Mouse (Mus musculus): ENCODE measurements around the gene Grap. TPM values are rescaled to one million over a fixed set of nuclear protein-coding genes. Genes with fewer than 3 reads are reported as not detected.

Gene Grap
- polyA plus RNA-seq, 1 experiment from 2014 or later: 8.5 TPM

- Histone ChIP-seq H3K9me3 (ENCODE audit: control insufficient read depth, low read length) (no peaks in the 10 kb centered on the region), H3K27ac (ENCODE audit: low read depth, low read length) (no peak overlapping the region), H3K4me1 (ENCODE audit: control insufficient read depth, insufficient read depth, low read length) (no peaks in the 10 kb centered on the region), H3K27me3 (ENCODE audit: control insufficient read depth, insufficient read depth, low read length) (no peaks in the 10 kb centered on the region), H3K36me3 (ENCODE audit: control insufficient read depth, insufficient read depth, low read length) (no peaks in the 10 kb centered on the region), H3K9ac (ENCODE audit: low read length) (peak overlapping the region; percentile 10; the same call in 1 of the 2 replicates), H3K4me2 (ENCODE audit: low read depth) (no peak overlapping the region), H3K4me3 (ENCODE audit: low read depth, low read length) (no peak overlapping the region)
- DNase-seq (ENCODE audit: low spot score): peak; percentile 79
- 44% methylated on average over 11 of the region's 11 CpGs for WGBS
- ATAC-seq (ENCODE audit: insufficient read depth, low FRiP score, low TSS enrichment): no peak; the same call in 1 of the 2 replicates
These were observed 61.5 kb downstream of the Grap start for GRCm38 (mm10) chr11:61714346-61715117.

DNA sequence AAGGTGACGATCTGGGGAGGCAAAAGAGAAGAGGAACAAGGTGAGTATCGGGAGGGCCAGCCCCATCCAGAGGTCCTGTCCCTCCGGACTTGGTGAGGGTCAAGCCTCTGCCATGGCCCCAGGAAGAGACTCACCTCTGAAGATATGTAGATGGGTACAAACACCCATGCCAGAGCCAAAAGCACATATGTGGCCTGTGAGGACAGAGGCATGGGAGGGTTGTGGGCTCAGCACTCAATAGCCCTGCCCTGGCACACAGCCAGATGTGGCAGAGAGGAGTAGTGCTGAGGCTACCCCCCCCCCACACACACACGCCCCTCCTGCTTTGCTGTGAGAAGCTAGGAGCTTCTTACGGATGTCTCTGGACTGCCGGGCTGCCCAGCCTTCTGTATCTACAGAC is 62.1 kb downstream of the Grap start:
- Histone ChIP-seq H3K4me1 (ENCODE audit: control insufficient read depth, insufficient read depth, low read length) (no peaks in the 10 kb centered on the region), H3K4me2 (ENCODE audit: low read depth) (no peak overlapping the region), H3K9ac (ENCODE audit: low read length) (no peak overlapping the region), H3K27me3 (ENCODE audit: control insufficient read depth, insufficient read depth, low read length) (no peaks in the 10 kb centered on the region), H3K36me3 (ENCODE audit: control insufficient read depth, insufficient read depth, low read length) (no peaks in the 10 kb centered on the region), H3K4me3 (ENCODE audit: low read depth, low read length) (no peak overlapping the region), H3K27ac (ENCODE audit: low read depth, low read length) (no peak overlapping the region), H3K9me3 (ENCODE audit: control insufficient read depth, low read length) (no peaks in the 10 kb centered on the region)
- no peak for DNase-seq (ENCODE audit: low spot score)
- 74% methylated on average over 6 of the region's 6 CpGs for WGBS
- ATAC-seq (ENCODE audit: insufficient read depth, low FRiP score, low TSS enrichment): no peak

GRCm38 (mm10) chr11:61717990-61718389 is 64.9 kb downstream of the Grap start:
- ATAC-seq (ENCODE audit: insufficient read depth, low FRiP score, low TSS enrichment) (no peak), DNase-seq (ENCODE audit: low spot score) (no peak)
- Histone ChIP-seq H3K9me3 (ENCODE audit: control insufficient read depth, low read length) (no peaks in the 10 kb centered on the region), H3K4me1 (ENCODE audit: control insufficient read depth, insufficient read depth, low read length) (no peaks in the 10 kb centered on the region), H3K36me3 (ENCODE audit: control insufficient read depth, insufficient read depth, low read length) (no peaks in the 10 kb centered on the region), H3K4me2 (ENCODE audit: low read depth) (no peak overlapping the region), H3K27ac (ENCODE audit: low read depth, low read length) (no peak overlapping the region), H3K27me3 (ENCODE audit: control insufficient read depth, insufficient read depth, low read length) (no peaks in the 10 kb centered on the region), H3K4me3 (ENCODE audit: low read depth, low read length) (no peak overlapping the region), H3K9ac (ENCODE audit: low read length) (no peak overlapping the region)
- 80% methylated on average over 5 of the region's 5 CpGs for WGBS

- no peak for ATAC-seq (ENCODE audit: insufficient read depth, low FRiP score, low TSS enrichment)
These were observed 66.3 kb downstream of the Grap start for GRCm38 (mm10) chr11:61719387-61719786.

DNA sequence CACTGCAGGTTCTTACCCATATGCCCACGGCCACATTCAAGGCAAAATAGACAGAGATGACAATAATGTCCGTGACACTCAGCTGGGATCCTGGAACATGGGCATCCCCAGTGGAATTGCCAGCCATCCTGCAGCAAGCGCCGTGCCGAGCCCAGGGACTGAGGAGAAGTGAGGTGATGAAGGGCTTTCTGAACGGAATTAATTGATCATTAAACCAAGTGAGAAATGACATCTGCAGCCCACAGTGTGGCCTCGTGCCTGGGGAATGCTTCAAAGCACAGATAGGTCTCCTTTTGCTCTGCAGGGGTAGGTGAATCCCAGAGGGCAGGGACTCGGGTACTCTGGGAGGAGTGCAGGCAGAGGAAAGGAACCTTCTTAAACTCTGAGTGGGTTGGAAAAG is 66.8 kb downstream of the Grap start:
- WGBS: 72% methylated on average over 8 of the region's 8 CpGs
- Histone ChIP-seq H3K27ac (ENCODE audit: low read depth, low read length) (no peak overlapping the region), H3K4me2 (ENCODE audit: low read depth) (no peak overlapping the region), H3K9ac (ENCODE audit: low read length) (no peak overlapping the region), H3K9me3 (ENCODE audit: control insufficient read depth, low read length) (no peaks in the 10 kb centered on the region), H3K4me3 (ENCODE audit: low read depth, low read length) (no peak overlapping the region), H3K4me1 (ENCODE audit: control insufficient read depth, insufficient read depth, low read length) (no peaks in the 10 kb centered on the region), H3K36me3 (ENCODE audit: control insufficient read depth, insufficient read depth, low read length) (no peaks in the 10 kb centered on the region), H3K27me3 (ENCODE audit: control insufficient read depth, insufficient read depth, low read length) (no peaks in the 10 kb centered on the region)
- DNase-seq (ENCODE audit: low spot score) (no peak), ATAC-seq (ENCODE audit: insufficient read depth, low FRiP score, low TSS enrichment) (no peak)

More at GRCm38 (mm10) chr11:61719387-61719786, 66.3 kb downstream of the Grap start:
- no peaks in the 10 kb centered on the region for H3K9me3 ChIP-seq (ENCODE audit: control insufficient read depth, low read length)
- no peaks in the 10 kb centered on the region for H3K4me1 ChIP-seq (ENCODE audit: control insufficient read depth, insufficient read depth, low read length)
- no peaks in the 10 kb centered on the region for H3K27me3 ChIP-seq (ENCODE audit: control insufficient read depth, insufficient read depth, low read length)
- H3K4me2 ChIP-seq (ENCODE audit: low read depth): no peak overlapping the region
- H3K9ac ChIP-seq (ENCODE audit: low read length): no peak overlapping the region
- WGBS: 57% methylated on average over 3 of the region's 3 CpGs
- no peak overlapping the region for H3K27ac ChIP-seq (ENCODE audit: low read depth, low read length)
- H3K36me3 ChIP-seq (ENCODE audit: control insufficient read depth, insufficient read depth, low read length): no peaks in the 10 kb centered on the region
- no peak for DNase-seq (ENCODE audit: low spot score)
- H3K4me3 ChIP-seq (ENCODE audit: low read depth, low read length): no peak overlapping the region

- no peak within 1 kb of the TSS for H3K9ac ChIP-seq (ENCODE audit: low read length)
- no peak for ATAC-seq (ENCODE audit: insufficient read depth, low FRiP score, low TSS enrichment)
- H3K9me3 ChIP-seq (ENCODE audit: control insufficient read depth, low read length): no peaks in the 10 kb centered on the region
- DNase-seq (ENCODE audit: low spot score): no peak
- WGBS: 86% methylated on average over 3 of the region's 3 CpGs
- H3K27me3 ChIP-seq (ENCODE audit: control insufficient read depth, insufficient read depth, low read length): no peaks in the 10 kb centered on the region
- H3K4me1 ChIP-seq (ENCODE audit: control insufficient read depth, insufficient read depth, low read length): no peaks in the 10 kb centered on the region
- H3K36me3 ChIP-seq (ENCODE audit: control insufficient read depth, insufficient read depth, low read length): no peaks in the 10 kb centered on the region
- no peak within 1 kb of the TSS for H3K27ac ChIP-seq (ENCODE audit: low read depth, low read length)
- no peak within 1 kb of the TSS for H3K4me3 ChIP-seq (ENCODE audit: low read depth, low read length)
- H3K4me2 ChIP-seq (ENCODE audit: low read depth): no peak within 1 kb of the TSS
These were observed 67.6 kb downstream of the Grap start, which contains the start of gene Slc5a10 for GRCm38 (mm10) chr11:61720636-61721035. Gene Slc5a10, minus strand, starts transcription at chr11:61720826.

GRCm38 (mm10) chr11:61722077-61722476 is 69.0 kb downstream of the Grap start:
- Histone ChIP-seq H3K27ac (ENCODE audit: low read depth, low read length) (no peak overlapping the region), H3K27me3 (ENCODE audit: control insufficient read depth, insufficient read depth, low read length) (no peaks in the 10 kb centered on the region), H3K9me3 (ENCODE audit: control insufficient read depth, low read length) (no peaks in the 10 kb centered on the region), H3K4me1 (ENCODE audit: control insufficient read depth, insufficient read depth, low read length) (no peaks in the 10 kb centered on the region), H3K4me3 (ENCODE audit: low read depth, low read length) (no peak overlapping the region), H3K4me2 (ENCODE audit: low read depth) (no peak overlapping the region), H3K36me3 (ENCODE audit: control insufficient read depth, insufficient read depth, low read length) (no peaks in the 10 kb centered on the region), H3K9ac (ENCODE audit: low read length) (no peak overlapping the region)
- DNase-seq (ENCODE audit: low spot score) (no peak), ATAC-seq (ENCODE audit: insufficient read depth, low FRiP score, low TSS enrichment) (no peak)
- 60% methylated on average over 5 of the region's 5 CpGs for WGBS

Other genes starting within 250 kb of the Grap start
- 1.4 and 1.5 TPM in 2 replicates for gene Rnf112, start 199.1 kb upstream of the Grap start, polyA plus RNA-seq (2014; fragmentation: Nextera tagmentation; extraction: Ambion mirVana)
- 119 and 127 TPM in 2 replicates for gene Mfap4, start 167.8 kb upstream of the Grap start, polyA plus RNA-seq (2014; fragmentation: Nextera tagmentation; extraction: Ambion mirVana)
- 70.1 and 76.7 TPM in 2 replicates for gene Mapk7, start 158.9 kb upstream of the Grap start, polyA plus RNA-seq (2014; fragmentation: Nextera tagmentation; extraction: Ambion mirVana)
- gene B9d1, start 148.1 kb upstream of the Grap start, polyA plus RNA-seq (2014; fragmentation: Nextera tagmentation; extraction: Ambion mirVana): 40.5 and 45.8 TPM in 2 replicates
- 31.4 and 35.0 TPM in 2 replicates for gene Epn2, start 73.6 kb upstream of the Grap start, polyA plus RNA-seq (2014; fragmentation: Nextera tagmentation; extraction: Ambion mirVana)
- gene Fam83g, start 30.8 kb downstream of the Grap start, polyA plus RNA-seq (2014; fragmentation: Nextera tagmentation; extraction: Ambion mirVana): 0.49 and 0.78 TPM in 2 replicates
- gene Slc5a10, start 67.6 kb downstream of the Grap start, polyA plus RNA-seq (2014; fragmentation: Nextera tagmentation; extraction: Ambion mirVana): not detected in 2 replicates
- gene Prpsap2, start 108.8 kb downstream of the Grap start, polyA plus RNA-seq (2014; fragmentation: Nextera tagmentation; extraction: Ambion mirVana): 35.3 and 36.1 TPM in 2 replicates
- gene Ulk2, start 201.8 kb downstream of the Grap start, polyA plus RNA-seq (2014; fragmentation: Nextera tagmentation; extraction: Ambion mirVana): 32.5 and 37.5 TPM in 2 replicates